Mouse (Mus musculus) spleen, postnatal 0 days (tissue): Measurements from ENCODE around the gene Gm7735. TPM values are rescaled to one million over a fixed set of nuclear protein-coding genes. Genes with fewer than 3 reads are reported as not detected.

Source experiments
- polyA plus RNA-seq: library from polyadenylated mRNA; unstranded; fragments of >200 nt; fragmentation: Nextera tagmentation; extraction: Ambion mirVana; gene quantifications from 2 replicates; pipeline ENCODE4 v1.2.1, GENCODE M21; 2015

Gm7735 gene
- polyA plus RNA-seq: not detected in 2 replicates

DNA sequence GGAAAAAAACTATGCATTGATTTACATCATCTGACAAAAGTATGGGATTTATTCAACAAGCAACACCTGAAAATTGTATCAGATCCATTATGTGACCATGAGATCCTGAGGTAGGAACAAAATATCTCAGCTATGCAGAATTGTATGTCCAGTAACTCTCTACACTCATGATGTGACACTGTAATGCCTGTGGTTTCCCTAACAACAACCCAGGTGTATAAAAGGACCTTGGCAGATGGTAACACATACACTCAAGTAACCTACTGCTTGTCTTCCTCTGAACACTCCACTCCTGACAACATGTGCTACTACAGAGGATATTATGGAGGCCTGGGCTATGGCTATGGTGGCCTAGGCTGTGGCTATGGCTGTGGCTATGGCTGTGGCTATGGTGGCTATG lies at the start of gene Gm7735:
Gm7735 (plus strand) TSS at position 301 of the 400 bp plus-strand sequence.

DNA sequence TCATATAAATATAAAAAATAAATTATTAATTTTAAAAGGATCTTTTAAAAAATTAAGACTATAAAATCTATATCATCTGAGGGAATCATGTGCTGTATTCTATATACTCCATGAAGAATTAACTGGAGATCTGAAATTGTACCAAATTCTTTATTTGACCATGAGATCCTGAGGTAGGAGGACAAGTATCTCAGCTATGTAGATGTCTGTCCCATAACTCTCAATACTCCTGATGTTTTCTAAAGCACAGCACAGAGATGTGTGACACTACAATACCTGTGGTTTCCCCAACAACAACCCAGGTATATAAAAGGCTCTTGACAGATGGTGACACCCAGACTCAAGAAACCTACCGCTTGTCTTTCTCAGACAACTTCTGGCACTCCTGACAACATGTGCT lies 28.7 kb upstream of the Gm7735 start, which contains the start of gene Gm6358:
Gm6358 (plus strand) TSS at position 301 of the 400 bp plus-strand sequence.

DNA sequence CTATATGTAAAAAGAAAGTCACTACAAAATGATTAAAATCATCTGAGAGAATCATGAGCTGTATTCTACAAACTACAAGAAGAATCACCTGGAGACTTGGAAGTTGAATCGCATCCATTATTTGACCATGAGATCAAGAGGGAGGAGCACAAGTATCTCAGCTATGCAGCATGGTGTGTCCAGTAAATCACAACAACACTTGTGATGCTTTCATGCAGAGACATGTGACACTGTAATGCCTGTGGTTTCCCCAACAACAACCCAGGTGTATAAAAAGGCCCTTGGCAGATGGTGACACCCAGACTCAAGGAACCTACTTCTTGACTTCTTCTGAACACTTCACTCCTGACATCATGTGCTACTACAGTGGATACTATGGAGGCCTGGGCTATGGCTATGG lies 18.5 kb upstream of the Gm7735 start, which contains the start of gene Gm10061:
Gm10061 (plus strand) TSS at position 301 of the 400 bp plus-strand sequence.

DNA sequence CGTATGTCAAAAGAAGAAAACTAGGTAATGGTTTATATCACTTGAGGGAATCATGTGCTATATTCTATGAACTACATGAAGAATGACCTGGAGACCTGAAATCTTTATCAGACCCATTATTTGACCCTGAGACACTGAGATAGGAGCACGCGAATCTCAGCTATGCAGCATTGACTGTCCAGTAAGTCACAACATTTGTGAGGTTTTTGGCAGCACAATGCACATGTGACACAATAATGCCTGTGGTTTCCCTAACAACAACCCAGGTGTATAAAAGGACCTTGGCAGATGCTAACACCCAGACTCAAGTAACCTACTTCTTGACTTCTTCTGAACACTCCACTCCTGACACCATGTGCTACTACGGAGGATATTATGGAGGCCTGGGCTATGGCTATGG lies 11.6 kb upstream of the Gm7735 start, which contains the start of gene Gm9789:
Gm9789 (plus strand) TSS at position 301 of the 400 bp plus-strand sequence.

DNA sequence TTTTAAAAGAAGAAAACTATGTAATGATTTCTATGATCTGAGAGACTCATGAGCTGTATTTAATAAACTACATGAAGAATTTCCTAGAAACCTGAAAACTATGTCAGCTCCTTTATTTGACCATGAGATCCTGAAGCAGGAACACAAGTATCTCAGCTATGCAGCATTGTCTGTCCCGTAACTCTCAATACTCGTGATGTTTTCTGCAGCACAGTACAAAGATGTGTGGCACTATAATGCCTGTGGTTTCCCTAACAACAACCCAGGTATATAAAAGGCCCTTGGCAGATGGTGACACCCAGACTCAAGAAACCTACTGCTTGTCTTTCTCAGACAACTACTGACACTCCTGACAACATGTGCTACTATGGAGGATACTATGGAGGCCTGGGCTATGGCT lies 5.1 kb downstream of the Gm7735 start, which contains the start of gene 1110057P08Rik:
1110057P08Rik (plus strand) TSS at position 301 of the 400 bp plus-strand sequence.

DNA sequence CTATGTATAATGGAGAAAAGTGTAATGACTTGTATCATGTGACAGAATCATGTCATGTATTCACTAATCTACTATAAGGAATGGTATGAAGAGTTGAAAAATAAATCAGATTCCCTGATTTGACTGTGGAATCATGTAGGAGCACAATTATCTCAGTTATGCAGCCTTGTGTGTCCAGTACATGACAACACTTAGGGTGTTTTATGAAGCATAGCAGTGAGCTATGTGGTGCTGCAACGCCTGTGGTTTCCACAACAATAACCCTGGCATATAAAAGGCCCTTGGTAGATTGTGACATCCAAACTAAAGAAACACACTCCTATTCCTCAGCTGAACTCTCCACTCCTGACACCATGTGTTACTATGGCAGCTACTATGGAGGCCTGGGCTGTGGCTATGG lies 36.3 kb downstream of the Gm7735 start, which contains the start of gene Krtap20-2:
Krtap20-2 (plus strand) TSS at position 301 of the 400 bp plus-strand sequence.

Other genes with a start within 250 kb of the Gm7735 start
- not detected in 2 replicates for gene Krtap19-9b, start 237.2 kb upstream of the Gm7735 start, polyA plus RNA-seq
- gene Krtap16-3, start 206.6 kb upstream of the Gm7735 start, polyA plus RNA-seq: not detected in 2 replicates
- not detected in 2 replicates for gene Krtap22-2, start 158.7 kb upstream of the Gm7735 start, polyA plus RNA-seq
- gene Gm10229, start 154.2 kb upstream of the Gm7735 start, polyA plus RNA-seq: not detected in 2 replicates
- gene Krtap6-1, start 137.8 kb upstream of the Gm7735 start, polyA plus RNA-seq: not detected in 2 replicates
- not detected in 2 replicates for gene Gm10228, start 128.0 kb upstream of the Gm7735 start, polyA plus RNA-seq
- not detected in 2 replicates for gene Krtap6-5, start 121.6 kb upstream of the Gm7735 start, polyA plus RNA-seq
- gene 1110025L11Rik, start 105.5 kb upstream of the Gm7735 start, polyA plus RNA-seq: not detected in 2 replicates
- gene Krtap6-3, start 85.5 kb upstream of the Gm7735 start, polyA plus RNA-seq: not detected in 2 replicates
- gene Gm6358, start 28.6 kb upstream of the Gm7735 start, polyA plus RNA-seq: not detected in 2 replicates
- gene Gm10061, start 18.4 kb upstream of the Gm7735 start, polyA plus RNA-seq: not detected in 2 replicates
- not detected in 2 replicates for gene Gm9789, start 11.5 kb upstream of the Gm7735 start, polyA plus RNA-seq
- not detected in 2 replicates for gene 1110057P08Rik, start 5.2 kb downstream of the Gm7735 start, polyA plus RNA-seq
- not detected in 2 replicates for gene Krtap20-2, start 36.4 kb downstream of the Gm7735 start, polyA plus RNA-seq
- gene Krtap21-1, start 234.4 kb downstream of the Gm7735 start, polyA plus RNA-seq: not detected in 2 replicates